ENCODE assay signal across 22 mouse cellular contexts in genomic region chr12:76912193-76912592, GRCm38 (mm10). TPM values are rescaled to one million over a fixed set of nuclear protein-coding genes. Genes with fewer than 3 reads are reported as not detected.
A peak's percentile ranks its signal among the peaks of the same experiment; 100 is the strongest.
DNase-seq lines count a peak whose midpoint lies in the region; ATAC-seq and TF ChIP-seq lines count a peak whose summit lies in the region.
"Had no signal": no experiment of that assay in that cellular context is flagged by ENCODE, and none has a peak within 500 bp of the region (broad histone marks: within the 10 kb centered on the region; RNA-seq: fewer than 3 reads in every experiment).

No protein-coding gene starts in this region.

- no peak overlapping the region for H3K4me3 ChIP-seq in gastrocnemius, adult 2 months
- peak overlapping the region; percentile 74 for H3K4me3 ChIP-seq in liver, embryonic 12.5 days
- H3K4me3 ChIP-seq: embryonic facial prominence, embryonic 12.5 days; forebrain, embryonic 15.5 days; heart, adult 2 months; kidney, embryonic 15.5 days; megakaryocyte, embryonic 14.5 days; myocyte had no signal

- peak overlapping the region; percentile 73 for H3K27ac ChIP-seq in gastrocnemius, adult 2 months
- H3K27ac ChIP-seq in liver, embryonic 12.5 days, result peak overlapping the region; percentile 99
- H3K27ac ChIP-seq: embryonic facial prominence, embryonic 12.5 days; forebrain, embryonic 15.5 days; heart, adult 2 months had no signal

- H3K4me2 ChIP-seq in liver, embryonic 12.5 days, result peak overlapping the region; percentile 82
- H3K4me2 ChIP-seq: embryonic facial prominence, embryonic 12.5 days; forebrain, embryonic 15.5 days; kidney, embryonic 15.5 days had no signal

- WGBS in liver, embryonic 12.5 days (ENCODE audit: insufficient replicate concordance), result 43% methylated on average over 9 of the region's 9 CpGs

- TF ChIP-seq CTCF in gastrocnemius, adult 2 months (IDR thresholded peaks at IDR 0.05), result no peak

- H3K36me3 ChIP-seq in liver, embryonic 12.5 days, result peaks cover 77% of the 10 kb centered on the region
- H3K36me3 ChIP-seq: forebrain, embryonic 15.5 days had no signal

- ATAC-seq in liver, embryonic 12.5 days, result no peak
- no peak for ATAC-seq in activated CD4-positive, CD25-positive, alpha-beta regulatory T cell, adult 4 months
- ATAC-seq: forebrain, embryonic 15.5 days; hindbrain, postnatal 0 days; intestine, postnatal 0 days; lung, postnatal 0 days had no signal

- peak overlapping the region; percentile 86 for H3K9ac ChIP-seq in liver, embryonic 12.5 days
- H3K9ac ChIP-seq: embryonic facial prominence, embryonic 12.5 days; forebrain, embryonic 15.5 days; kidney, embryonic 15.5 days had no signal

- no peaks in the 10 kb centered on the region for H3K27me3 ChIP-seq in liver, embryonic 12.5 days (replicated peaks)
- H3K27me3 ChIP-seq: CH12.LX; embryonic facial prominence, embryonic 12.5 days; forebrain, embryonic 15.5 days; kidney, embryonic 15.5 days; megakaryocyte, embryonic 14.5 days had no signal

- DNase-seq in gastrocnemius, adult 2 months, result peak; percentile 62
- no peak for DNase-seq in gastrocnemius, postnatal 36 days
- peak; percentile 16 for DNase-seq in lung, postnatal 36 days
- no peak for DNase-seq in lung, postnatal 4 days
- no peak for DNase-seq in left cerebral cortex, adult 8-10 months (ENCODE audit: low spot score in 2 of 2)
- DNase-seq: adrenal gland, adult 8-10 months; cerebellum, postnatal 10 days; midbrain, embryonic 14.5 days; right cerebral cortex, postnatal 14 days; thymus, postnatal 4 days had no signal

- peaks cover 75% of the 10 kb centered on the region for H3K4me1 ChIP-seq in liver, embryonic 12.5 days
- H3K4me1 ChIP-seq: embryonic facial prominence, embryonic 12.5 days; forebrain, embryonic 15.5 days had no signal

- no peaks in the 10 kb centered on the region for H3K9me3 ChIP-seq in liver, embryonic 12.5 days (replicated peaks)
- H3K9me3 ChIP-seq: embryonic facial prominence, embryonic 12.5 days; forebrain, embryonic 15.5 days; kidney, embryonic 15.5 days; megakaryocyte, embryonic 14.5 days had no signal

- intact Hi-C loops in gastrocnemius, adult 2 months (cut with DNase I), result no loop called here
- intact Hi-C loops in gastrocnemius, postnatal 36 days (cut with DNase I), result no loop called here

RNA-seq across cellular contexts. Expression of gene Max, which starts 49.8 kb away (rescaled TPM):
- total RNA-seq in gastrocnemius, adult 2 months (2021), result 10 to 100 TPM; 40.4 to 43.8 TPM
- total RNA-seq in gastrocnemius, postnatal 36 days (2021), result 10 to 100 TPM; 32.8 to 35.8 TPM
- 10.7 and 12.6 TPM in 2 replicates for polyA plus RNA-seq in liver, embryonic 12.5 days (2016; fragmentation: Nextera tagmentation; extraction: Ambion mirVana)
- polyA plus RNA-seq in activated CD4-positive, CD25-positive, alpha-beta regulatory T cell, adult 4 months (2017; shearing (Covaris generic)), result 10 to 100 TPM; 75.9 to 95.3 TPM
- total RNA-seq in left cerebral cortex, adult 8-10 months (2022), result 10 to 100 TPM; 77.6 to 91.1 (median 82.8) TPM

Comparison
In these comparisons a context has a peak if more than half of its experiments do, and no peak if none do; other contexts are left out.
1. DNase-seq: peak in gastrocnemius, adult 2 months (single experiment) and lung, postnatal 36 days (single experiment); none in gastrocnemius, postnatal 36 days (0 of 2), lung, postnatal 4 days (0 of 2) and left cerebral cortex, adult 8-10 months (0 of 2).